Mouse (Mus musculus) C2C12 (cell line): ENCODE data around the gene Tmem204. TPM values are rescaled to one million over a fixed set of nuclear protein-coding genes. Genes with fewer than 3 reads are reported as not detected.
"Not testable (repeated sequence)": the region's sequence is repeated elsewhere in the genome, so short reads cannot be mapped to it uniquely, and the experiment has no call there.

ENCODE experiments used
- H3K27me3 ChIP-seq: one replicate; pipeline ENCODE4 v1.6.1; 2011; ENCODE audit not compliant: control insufficient read depth, insufficient read depth, insufficient read length
- H3K36me3 ChIP-seq: one replicate; pipeline ENCODE4 v1.6.1; 2011; ENCODE audit not compliant: control insufficient read depth, insufficient read depth
- H3K4me3 ChIP-seq: one replicate; pipeline ENCODE4 v1.5.1; 2011; ENCODE audit warnings: mild to moderate bottlenecking, control low read depth; ENCODE audit not compliant: poor library complexity, insufficient read depth, severe bottlenecking
- H3K79me2 ChIP-seq: one replicate; pipeline ENCODE4 v1.6.1; 2011; ENCODE audit not compliant: control insufficient read depth, insufficient read depth
- H3K79me3 ChIP-seq: one replicate; pipeline ENCODE4 v1.6.1; 2011; ENCODE audit warnings: low read depth, control low read depth
- H3ac ChIP-seq: one replicate; pipeline ENCODE3; 2011; ENCODE audit warnings: low read depth; ENCODE audit not compliant: control insufficient read depth, insufficient read length
- CEBPB ChIP-seq: IDR thresholded peaks from one replicate; pipeline ENCODE4 v1.6.1; 2011; ENCODE audit warnings: low read depth, mild to moderate bottlenecking, control low read depth, moderate library complexity
- CTCF ChIP-seq: IDR thresholded peaks from one replicate; pipeline ENCODE4 v1.5.1; 2011; ENCODE audit not compliant: control insufficient read depth, insufficient read depth, insufficient read length
- FOSL1 ChIP-seq: IDR thresholded peaks from one replicate; pipeline ENCODE4 v1.8.0; 2011; ENCODE audit warnings: mild to moderate bottlenecking, low read length; ENCODE audit not compliant: poor library complexity, insufficient read depth, severe bottlenecking
- MAX ChIP-seq: IDR thresholded peaks from one replicate; pipeline ENCODE4 v1.6.1; 2011; ENCODE audit warnings: mild to moderate bottlenecking, control low read depth
- MYOD1 ChIP-seq: IDR thresholded peaks from one replicate; pipeline ENCODE4 v1.6.1; 2011; ENCODE audit warnings: low read depth; ENCODE audit not compliant: control insufficient read depth, insufficient read length
- MYOG ChIP-seq: IDR thresholded peaks from one replicate; pipeline ENCODE4 v1.6.1; 2011; ENCODE audit not compliant: control insufficient read depth, insufficient read length; ENCODE audit errors: extremely low read depth
- USF1 ChIP-seq: IDR thresholded peaks from one replicate; pipeline ENCODE4 v1.6.1; 2011; ENCODE audit warnings: low read depth, mild to moderate bottlenecking, control low read depth, moderate library complexity
- long read RNA-seq, 2 experiments: library from polyadenylated mRNA; unstranded; transcript quantifications; one replicate each; pipeline ENCODE4 v2.0.0; 2019 to 2020
- polyA plus RNA-seq: library from polyadenylated mRNA; unstranded; fragments of >200 nt; fragmentation: generic; extraction: Trizol; gene quantifications from one replicate; pipeline ENCODE4 v1.2.1, GENCODE M21; 2012; ENCODE audit warnings: missing spikeins

Gene Tmem204
- polyA plus RNA-seq, result 0.37 TPM
- long read RNA-seq, experiment 1, result 0 reads
- long read RNA-seq, experiment 2, result 0 reads

DNA sequence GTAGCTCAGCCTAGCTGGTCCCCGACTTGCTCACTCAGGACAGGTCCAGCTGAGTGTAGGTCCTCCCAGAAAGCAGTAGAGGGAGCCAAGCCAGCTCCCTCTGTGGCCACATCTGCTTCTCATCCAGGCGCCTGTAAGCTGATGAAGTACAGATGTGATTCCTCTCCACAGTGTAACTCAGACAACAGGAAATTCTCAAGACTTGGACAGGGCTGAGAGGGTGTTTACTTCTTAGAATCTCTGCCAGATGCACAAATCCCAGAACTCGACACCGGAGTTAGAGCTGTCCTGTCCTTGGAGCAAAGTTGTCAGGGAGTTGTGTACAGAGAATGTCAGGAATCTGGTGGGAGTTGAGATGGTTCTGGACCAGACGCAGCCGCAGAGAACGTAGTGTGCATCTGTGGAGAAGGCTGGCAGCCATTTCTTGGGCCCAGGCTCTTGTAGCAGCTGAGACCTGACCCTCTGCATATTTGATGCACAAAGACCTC is at the start of gene Tmem204:
TSS of gene Tmem204 (minus strand) at position 148 of the 488 bp plus-strand sequence.
- H3K79me3 ChIP-seq, result no peaks in the 10 kb centered on the region
- H3K79me2 ChIP-seq, result no peaks in the 10 kb centered on the region
- H3K4me3 ChIP-seq, result no peak within 1 kb of the TSS
- H3K36me3 ChIP-seq, result no peaks in the 10 kb centered on the region
- no peaks in the 10 kb centered on the region for H3K27me3 ChIP-seq
- no peak within 1 kb of the TSS for H3ac ChIP-seq
- TF ChIP-seq CEBPB (no peak), USF1 (no peak), FOSL1 (no peak), MYOD1 (no peak)

GRCm38 (mm10) chr17:25130060-25130459 is 46.7 kb upstream of the Tmem204 start:
- no peak for TF ChIP-seq CTCF
- TF ChIP-seq MYOD1, result no peak
- TF ChIP-seq FOSL1, result no peak
- TF ChIP-seq USF1, result no peak
- TF ChIP-seq CEBPB, result no peak
- no peak for TF ChIP-seq MYOG
- TF ChIP-seq MAX, result no peak
- peaks cover 18% of the 10 kb centered on the region for H3K79me2 ChIP-seq
- H3K27me3 ChIP-seq, result no peaks in the 10 kb centered on the region
- no peaks in the 10 kb centered on the region for H3K36me3 ChIP-seq
- no peak overlapping the region for H3K4me3 ChIP-seq
- no peak overlapping the region for H3ac ChIP-seq
- H3K79me3 ChIP-seq, result peaks cover 14% of the 10 kb centered on the region

GRCm38 (mm10) chr17:25127681-25128080 is 44.3 kb upstream of the Tmem204 start:
- H3K79me2 ChIP-seq, result no peaks in the 10 kb centered on the region
- TF ChIP-seq CTCF (no peak), MAX (no peak), USF1 (no peak), MYOG (no peak), MYOD1 (no peak), CEBPB (no peak), FOSL1 (no peak)
- H3K4me3 ChIP-seq, result no peak overlapping the region
- H3K36me3 ChIP-seq, result no peaks in the 10 kb centered on the region
- H3K27me3 ChIP-seq, result peaks cover 17% of the 10 kb centered on the region
- H3K79me3 ChIP-seq, result no peaks in the 10 kb centered on the region
- H3ac ChIP-seq, result no peak overlapping the region

- Histone ChIP-seq H3K79me3 (no peaks in the 10 kb centered on the region), H3K36me3 (no peaks in the 10 kb centered on the region), H3K79me2 (no peaks in the 10 kb centered on the region), H3ac (no peak overlapping the region), H3K4me3 (no peak overlapping the region), H3K27me3 (peaks cover 19% of the 10 kb centered on the region)
- TF ChIP-seq CEBPB (no peak), CTCF (no peak), MYOD1 (no peak)
Observed at GRCm38 (mm10) chr17:25127079-25127478, 43.7 kb upstream of the Tmem204 start.

- not testable (repeated sequence) for H3K79me2 ChIP-seq, H3ac ChIP-seq
Observed at GRCm38 (mm10) chr17:25125442-25126060, 42.2 kb upstream of the Tmem204 start.

DNA sequence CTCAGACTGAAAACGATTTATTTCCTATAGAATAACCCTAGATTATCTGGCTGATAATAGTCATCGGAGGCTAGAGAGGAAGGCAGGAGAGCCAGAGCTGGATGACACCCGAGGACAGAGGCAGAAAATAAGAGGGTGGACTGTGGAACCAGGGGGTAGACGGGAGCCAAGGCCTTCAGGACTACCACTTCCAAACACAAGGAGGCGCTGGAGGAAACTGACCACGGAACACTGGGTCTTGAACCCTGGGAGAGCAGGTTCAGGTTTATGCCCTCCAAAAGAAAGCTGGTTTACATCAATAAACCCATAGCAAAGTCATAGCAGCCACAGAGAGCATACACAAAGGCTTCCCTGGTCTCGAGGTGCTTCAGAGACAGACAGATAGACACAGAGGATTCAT is 40.6 kb upstream of the Tmem204 start:
- Histone ChIP-seq H3K36me3 (no peaks in the 10 kb centered on the region), H3K79me2 (no peaks in the 10 kb centered on the region), H3K4me3 (no peak overlapping the region), H3K79me3 (no peaks in the 10 kb centered on the region), H3ac (no peak overlapping the region), H3K27me3 (peaks cover 19% of the 10 kb centered on the region)
- no peak for TF ChIP-seq CEBPB
- TF ChIP-seq CTCF, result no peak
- no peak for TF ChIP-seq MAX
- no peak for TF ChIP-seq MYOD1
- no peak for TF ChIP-seq MYOG
- no peak for TF ChIP-seq USF1
- TF ChIP-seq FOSL1, result no peak

More at GRCm38 (mm10) chr17:25125442-25126060, 42.2 kb upstream of the Tmem204 start:
- H3K36me3 ChIP-seq, H3K79me3 ChIP-seq, H3K4me3 ChIP-seq: not testable (repeated sequence)
- peaks cover 19% of the 10 kb centered on the region for H3K27me3 ChIP-seq
